Mouse (Mus musculus): ENCODE data around the gene Grid2. TPM values are rescaled to one million over a fixed set of nuclear protein-coding genes. Genes with fewer than 3 reads are reported as not detected.
A peak's percentile ranks its signal among the peaks of the same experiment; 100 is the strongest.

Grid2 gene
- polyA plus RNA-seq (2015; fragmentation: Nextera tagmentation; extraction: Ambion mirVana): 1.5 and 2.3 TPM in 2 replicates

GRCm38 (mm10) chr6:63255826-63256555 lies at the start of gene Grid2:
TSS of gene Grid2 (plus strand) at chr6:63255876.
- Histone ChIP-seq H3K4me1 (peaks cover 7% of the 10 kb centered on the region; the same call in 1 of the 2 replicates), H3K4me2 (peak within 1 kb of the TSS; percentile 96), H3K4me3 (peak within 1 kb of the TSS; percentile 74), H3K9me3 (no peaks in the 10 kb centered on the region), H3K36me3 (no peaks in the 10 kb centered on the region), H3K27ac (replicated peaks) (no peak within 1 kb of the TSS), H3K27me3 (replicated peaks) (peaks cover 46% of the 10 kb centered on the region), H3K9ac (peak within 1 kb of the TSS; percentile 82)
- under 1% methylated on average over 71 of the region's 71 CpGs for WGBS
- ATAC-seq (ENCODE audit: extremely low read depth, insufficient number of reproducible peaks, low FRiP score, low TSS enrichment): no peak; the same call in 1 of the 2 replicates

GRCm38 (mm10) chr6:63250738-63251137 lies 4.9 kb upstream of the Grid2 start:
- no peaks in the 10 kb centered on the region for H3K4me1 ChIP-seq
- H3K9me3 ChIP-seq: no peaks in the 10 kb centered on the region
- no peak overlapping the region for H3K9ac ChIP-seq
- no peak overlapping the region for H3K27ac ChIP-seq (replicated peaks)
- H3K27me3 ChIP-seq (replicated peaks): peaks cover 25% of the 10 kb centered on the region
- H3K36me3 ChIP-seq: no peaks in the 10 kb centered on the region
- H3K4me2 ChIP-seq: no peak overlapping the region
- no peak for ATAC-seq (ENCODE audit: extremely low read depth, insufficient number of reproducible peaks, low FRiP score, low TSS enrichment)
- no peak overlapping the region for H3K4me3 ChIP-seq

- H3K4me1 ChIP-seq: peaks cover 7% of the 10 kb centered on the region; the same call in 1 of the 2 replicates
- H3K9ac ChIP-seq: peak overlapping the region; percentile 82
- H3K36me3 ChIP-seq: no peaks in the 10 kb centered on the region
- H3K4me2 ChIP-seq: peak overlapping the region; percentile 96
- no peaks in the 10 kb centered on the region for H3K9me3 ChIP-seq
- WGBS: under 1% methylated on average over 49 of the region's 49 CpGs
- H3K27ac ChIP-seq (replicated peaks): peak overlapping the region; percentile 45; the same call in 1 of the 2 replicates
- H3K27me3 ChIP-seq (replicated peaks): peaks cover 46% of the 10 kb centered on the region
- no peak for ATAC-seq (ENCODE audit: extremely low read depth, insufficient number of reproducible peaks, low FRiP score, low TSS enrichment)
- H3K4me3 ChIP-seq: peak overlapping the region; percentile 74
Measured at GRCm38 (mm10) chr6:63256556-63257405, 1.1 kb downstream of the Grid2 start.

GRCm38 (mm10) chr6:63257406-63257845 lies 1.8 kb downstream of the Grid2 start:
- H3K9me3 ChIP-seq: no peaks in the 10 kb centered on the region
- no peak for ATAC-seq (ENCODE audit: extremely low read depth, insufficient number of reproducible peaks, low FRiP score, low TSS enrichment)
- under 1% methylated on average over 42 of the region's 42 CpGs for WGBS
- H3K36me3 ChIP-seq: no peaks in the 10 kb centered on the region
- H3K4me3 ChIP-seq: peak overlapping the region; percentile 74
- H3K4me1 ChIP-seq: peaks cover 7% of the 10 kb centered on the region; the same call in 1 of the 2 replicates
- peak overlapping the region; percentile 45; the same call in 1 of the 2 replicates for H3K27ac ChIP-seq (replicated peaks)
- peak overlapping the region; percentile 96 for H3K4me2 ChIP-seq
- peaks cover 46% of the 10 kb centered on the region for H3K27me3 ChIP-seq (replicated peaks)
- H3K9ac ChIP-seq: peak overlapping the region; percentile 82

GRCm38 (mm10) chr6:63257876-63258275 lies 2.2 kb downstream of the Grid2 start:
- Histone ChIP-seq H3K9ac (peak overlapping the region; percentile 82), H3K4me2 (peak overlapping the region; percentile 96), H3K4me3 (peak overlapping the region; percentile 74), H3K4me1 (peaks cover 7% of the 10 kb centered on the region; the same call in 1 of the 2 replicates), H3K27me3 (replicated peaks) (peaks cover 42% of the 10 kb centered on the region), H3K9me3 (no peaks in the 10 kb centered on the region), H3K36me3 (no peaks in the 10 kb centered on the region), H3K27ac (replicated peaks) (no peak overlapping the region; the same call in 1 of the 2 replicates)
- no peak for ATAC-seq (ENCODE audit: extremely low read depth, insufficient number of reproducible peaks, low FRiP score, low TSS enrichment)
- 0% methylated on average over 8 of the region's 11 CpGs for WGBS

- Histone ChIP-seq H3K27me3 (replicated peaks) (peaks cover 29% of the 10 kb centered on the region), H3K4me3 (no peak overlapping the region), H3K4me2 (no peak overlapping the region), H3K4me1 (peaks cover 7% of the 10 kb centered on the region; the same call in 1 of the 2 replicates), H3K9me3 (no peaks in the 10 kb centered on the region), H3K9ac (no peak overlapping the region), H3K27ac (replicated peaks) (no peak overlapping the region), H3K36me3 (no peaks in the 10 kb centered on the region)
- 62% methylated on average over 9 of the region's 9 CpGs for WGBS
- no peak for ATAC-seq (ENCODE audit: extremely low read depth, insufficient number of reproducible peaks, low FRiP score, low TSS enrichment)
Measured at GRCm38 (mm10) chr6:63259764-63260163, 4.1 kb downstream of the Grid2 start.

GRCm38 (mm10) chr6:63284419-63284818 lies 28.7 kb downstream of the Grid2 start:
- no peak overlapping the region for H3K4me2 ChIP-seq

GRCm38 (mm10) chr6:63342438-63343004 lies 86.8 kb downstream of the Grid2 start:
- ATAC-seq (ENCODE audit: extremely low read depth, insufficient number of reproducible peaks, low FRiP score, low TSS enrichment): no peak
- Histone ChIP-seq H3K27me3 (replicated peaks) (no peaks in the 10 kb centered on the region), H3K9me3 (no peaks in the 10 kb centered on the region), H3K4me1 (no peaks in the 10 kb centered on the region), H3K4me3 (no peak overlapping the region), H3K9ac (no peak overlapping the region), H3K36me3 (no peaks in the 10 kb centered on the region), H3K4me2 (no peak overlapping the region), H3K27ac (replicated peaks) (no peak overlapping the region)
- 66% methylated on average over 3 of the region's 3 CpGs for WGBS

More at GRCm38 (mm10) chr6:63284419-63284818, 28.7 kb downstream of the Grid2 start:
- no peak overlapping the region for H3K27ac ChIP-seq (replicated peaks)
- no peak overlapping the region for H3K4me3 ChIP-seq
- H3K4me1 ChIP-seq: no peaks in the 10 kb centered on the region
- whole genome bisulfite sequencing: 69% methylated on average over 1 of the region's 1 CpGs
- no peaks in the 10 kb centered on the region for H3K27me3 ChIP-seq (replicated peaks)
- H3K9me3 ChIP-seq: no peaks in the 10 kb centered on the region
- no peak overlapping the region for H3K9ac ChIP-seq
- no peak for ATAC-seq (ENCODE audit: extremely low read depth, insufficient number of reproducible peaks, low FRiP score, low TSS enrichment)
- no peaks in the 10 kb centered on the region for H3K36me3 ChIP-seq

- Histone ChIP-seq H3K4me1 (no peaks in the 10 kb centered on the region), H3K9ac (no peak overlapping the region), H3K4me2 (no peak overlapping the region), H3K27ac (replicated peaks) (no peak overlapping the region), H3K36me3 (no peaks in the 10 kb centered on the region), H3K9me3 (no peaks in the 10 kb centered on the region), H3K27me3 (replicated peaks) (no peaks in the 10 kb centered on the region), H3K4me3 (no peak overlapping the region)
- 77% methylated on average over 1 of the region's 1 CpGs for WGBS
- ATAC-seq (ENCODE audit: extremely low read depth, insufficient number of reproducible peaks, low FRiP score, low TSS enrichment): no peak
Measured at GRCm38 (mm10) chr6:63347015-63347414, 91.3 kb downstream of the Grid2 start.

GRCm38 (mm10) chr6:63381061-63381611 lies 125.5 kb downstream of the Grid2 start:
- H3K27me3 ChIP-seq (replicated peaks): no peaks in the 10 kb centered on the region

GRCm38 (mm10) chr6:63401698-63402097 lies 146.0 kb downstream of the Grid2 start:
- no peak for ATAC-seq (ENCODE audit: extremely low read depth, insufficient number of reproducible peaks, low FRiP score, low TSS enrichment)
- Histone ChIP-seq H3K9me3 (no peaks in the 10 kb centered on the region), H3K27me3 (replicated peaks) (no peaks in the 10 kb centered on the region), H3K4me2 (no peak overlapping the region), H3K36me3 (no peaks in the 10 kb centered on the region), H3K9ac (no peak overlapping the region), H3K4me1 (no peaks in the 10 kb centered on the region), H3K27ac (replicated peaks) (no peak overlapping the region), H3K4me3 (no peak overlapping the region)
- 65% methylated on average over 3 of the region's 3 CpGs for WGBS

More at GRCm38 (mm10) chr6:63381061-63381611, 125.5 kb downstream of the Grid2 start:
- H3K27ac ChIP-seq (replicated peaks): no peak overlapping the region
- H3K4me2 ChIP-seq: no peak overlapping the region
- no peaks in the 10 kb centered on the region for H3K9me3 ChIP-seq
- H3K4me1 ChIP-seq: no peaks in the 10 kb centered on the region
- 81% methylated on average over 1 of the region's 1 CpGs for WGBS
- ATAC-seq (ENCODE audit: extremely low read depth, insufficient number of reproducible peaks, low FRiP score, low TSS enrichment): no peak
- no peak overlapping the region for H3K4me3 ChIP-seq
- H3K36me3 ChIP-seq: no peaks in the 10 kb centered on the region
- no peak overlapping the region for H3K9ac ChIP-seq
